Mouse (Mus musculus): ENCODE data around the gene Gm5678.

- TF ChIP-seq POLR2A (IDR thresholded peaks at IDR 0.05; ENCODE audit: borderline replicate concordance, extremely low read depth, insufficient read depth, insufficient read length, poor library complexity, severe bottlenecking) = no peak
- TF ChIP-seq CTCF (IDR thresholded peaks at IDR 0.05; ENCODE audit: borderline replicate concordance, extremely low read depth, insufficient read depth, insufficient read length) = no peak
Measured at GRCm38 (mm10) chr16:93590915-93591314, 37.0 kb upstream of the Gm5678 start.

Data from brain, embryonic 14.5 days (tissue).